Mouse (Mus musculus) frontal cortex, adult 2 months (tissue): Measurements from ENCODE around the gene Smarcc2. TPM values are rescaled to one million over a fixed set of nuclear protein-coding genes. Genes with fewer than 3 reads are reported as not detected.

Experiments
- DNase-seq, 2 experiments: peaks; one replicate each; pipeline ENCODE4 v3.0.0; 2022; ENCODE audit warnings: low spot score in 1 of 2; ENCODE audit errors: extremely low spot score in 1 of 2
- polyA plus RNA-seq: library from polyadenylated mRNA; depleted of rRNA; stranded (reverse); fragments of >200 nt; gene quantifications from 2 replicates; pipeline ENCODE4 v1.2.3, GENCODE M21; 2012; rRNA removed

Smarcc2 gene
- polyA plus RNA-seq, result 219 and 255 TPM in 2 replicates

- peak in 1 of 2 experiments; percentile 80 for DNase-seq
Measured at GRCm38 (mm10) chr10:128458719-128459408, at the start of gene Smarcc2. TSS of gene Smarcc2 (plus strand) at chr10:128459248.

DNA sequence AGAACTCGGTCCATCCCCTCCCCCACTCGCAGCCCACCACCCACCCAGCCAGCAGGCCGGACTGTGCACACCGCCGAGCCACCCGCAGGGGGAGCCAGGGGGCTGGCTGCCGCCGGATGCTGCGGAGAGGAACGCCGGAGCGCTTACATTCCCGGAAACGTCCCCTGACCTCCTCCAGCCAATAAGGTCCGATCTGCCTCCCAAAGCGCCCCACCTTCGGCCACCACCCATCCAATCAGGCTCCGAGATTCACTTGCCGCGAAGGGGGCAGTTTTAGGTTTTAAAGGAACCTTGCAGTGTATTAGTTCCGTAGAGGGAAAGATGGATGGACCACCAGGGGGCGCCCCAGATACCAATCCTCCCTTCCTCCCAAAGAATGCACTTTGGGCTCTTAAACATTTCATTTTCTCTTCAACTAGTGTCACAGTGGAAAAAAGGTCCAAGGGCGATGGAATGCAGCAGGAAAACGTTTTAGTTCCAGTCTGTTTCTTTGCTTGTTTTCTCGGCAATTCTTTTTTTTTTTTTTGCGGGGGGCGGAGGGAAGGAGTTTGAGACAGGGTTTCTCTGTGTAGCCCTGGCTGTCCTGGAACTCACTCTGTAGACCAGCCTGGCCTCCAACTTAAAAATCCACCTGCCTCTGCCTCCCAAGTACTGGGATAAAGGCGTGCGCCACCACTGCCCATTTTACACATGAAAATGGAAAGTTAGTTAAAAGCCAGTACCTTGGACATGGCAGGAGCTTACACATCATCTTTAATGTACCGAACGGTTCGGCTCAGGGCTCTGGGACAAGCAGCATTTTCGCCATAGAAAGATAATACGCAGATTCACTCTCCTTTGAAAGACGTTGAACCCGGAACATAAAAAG, 49.1 kb upstream of the Smarcc2 start:
- peak; percentile 98 to 100 for DNase-seq

- no peak for DNase-seq
Measured at GRCm38 (mm10) chr10:128410560-128410845, 48.5 kb upstream of the Smarcc2 start.

GRCm38 (mm10) chr10:128411211-128412054, 47.6 kb upstream of the Smarcc2 start, which contains the start of the genes Nabp2 and Rnf41:
TSS of gene Nabp2 (minus strand) at chr10:128411492.
TSS of gene Rnf41 (plus strand) at chr10:128411657.
- DNase-seq, result peak; percentile 93 to 96

GRCm38 (mm10) chr10:128412055-128412381, 47.0 kb upstream of the Smarcc2 start:
- peak in 1 of 2 experiments; percentile 48 for DNase-seq

DNA sequence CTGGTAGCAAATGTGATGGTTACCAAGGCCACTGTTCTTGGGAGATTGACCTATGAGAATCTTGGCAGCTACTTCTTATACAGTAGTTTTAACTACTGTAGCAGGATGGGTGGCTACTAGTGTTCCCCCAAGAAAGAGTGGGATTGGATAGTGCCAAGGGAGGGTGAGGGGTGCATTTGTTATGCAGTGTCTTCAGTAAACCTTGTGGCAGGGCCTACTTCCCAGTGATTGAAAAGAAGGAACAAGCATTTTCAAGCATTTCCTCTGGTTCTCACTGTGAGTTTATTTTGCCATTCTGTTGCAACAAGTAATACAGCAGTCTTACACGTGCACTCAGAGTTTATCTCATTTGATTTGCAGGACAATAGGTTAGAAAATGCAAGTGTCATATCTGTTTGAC, 46.5 kb upstream of the Smarcc2 start:
- DNase-seq, result no peak

DNA sequence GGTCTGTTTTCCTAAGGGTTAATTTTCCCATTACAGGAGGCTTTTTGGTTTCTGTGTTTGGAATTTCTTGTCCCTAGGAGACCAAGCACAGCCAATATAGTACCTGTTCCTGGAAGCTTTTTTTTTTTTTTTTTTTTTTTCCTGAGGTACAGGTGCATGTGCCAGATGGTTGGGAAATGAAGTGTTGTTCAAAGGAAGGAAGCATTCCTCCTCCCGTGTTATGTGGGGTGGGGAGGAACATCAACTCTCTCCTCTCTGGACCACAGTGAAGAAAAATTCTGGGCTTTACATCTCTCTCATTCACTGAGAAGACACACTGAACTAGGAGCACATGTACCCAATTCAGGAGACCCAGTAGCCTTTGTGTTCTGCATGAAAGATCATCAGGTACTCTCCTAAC, 46.0 kb upstream of the Smarcc2 start:
- no peak for DNase-seq

DNA sequence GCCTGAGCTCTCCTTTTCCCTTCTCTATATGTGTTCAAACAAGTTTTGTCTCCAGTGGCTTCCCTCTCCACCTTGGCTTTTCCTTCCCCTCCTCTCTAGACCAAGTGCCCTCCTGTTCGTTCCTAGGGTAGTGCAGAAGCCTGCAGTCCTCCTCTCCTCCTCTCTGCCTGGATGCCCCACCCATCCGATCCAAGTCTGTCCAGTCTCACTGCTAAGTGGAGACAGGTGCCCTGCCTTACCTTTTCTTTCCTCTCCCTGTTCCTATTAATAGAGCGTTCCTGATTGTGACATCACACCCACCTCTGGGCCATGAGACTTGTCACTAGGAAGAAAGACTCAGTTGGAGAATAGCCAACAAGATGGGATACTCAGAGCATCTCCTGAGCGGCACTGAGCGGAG, 44.2 kb upstream of the Smarcc2 start:
- DNase-seq, result no peak

DNA sequence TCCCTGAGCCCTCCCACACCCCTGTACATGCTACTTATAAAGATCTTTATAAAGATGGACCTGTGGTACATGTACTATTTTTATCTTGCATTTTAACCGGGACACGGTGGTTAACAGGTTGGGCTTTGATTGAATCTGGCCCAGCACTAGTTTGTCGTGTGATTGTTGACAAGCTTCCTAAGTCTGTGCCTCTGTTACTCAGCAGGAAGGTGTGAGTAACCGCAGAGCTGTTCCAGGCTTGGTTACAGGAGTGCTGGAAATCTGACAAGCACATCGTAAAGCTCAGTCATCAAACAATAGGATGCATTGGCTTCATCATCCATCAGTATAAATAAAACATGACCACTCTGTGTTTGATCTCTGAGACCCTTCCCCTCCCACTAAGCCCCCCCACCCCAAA, 36.6 kb upstream of the Smarcc2 start:
- DNase-seq, result no peak

GRCm38 (mm10) chr10:128424604-128425003, 34.4 kb upstream of the Smarcc2 start:
- DNase-seq, result no peak

- DNase-seq, result no peak
Measured at GRCm38 (mm10) chr10:128425260-128425659, 33.8 kb upstream of the Smarcc2 start.

GRCm38 (mm10) chr10:128429052-128429451, 30.0 kb upstream of the Smarcc2 start:
- DNase-seq, result no peak

- no peak for DNase-seq
Measured at GRCm38 (mm10) chr10:128429454-128429853, 29.6 kb upstream of the Smarcc2 start.

GRCm38 (mm10) chr10:128433417-128433816, 25.6 kb upstream of the Smarcc2 start:
- DNase-seq, result no peak

- DNase-seq, result no peak
Measured at GRCm38 (mm10) chr10:128434681-128435080, 24.4 kb upstream of the Smarcc2 start.

DNA sequence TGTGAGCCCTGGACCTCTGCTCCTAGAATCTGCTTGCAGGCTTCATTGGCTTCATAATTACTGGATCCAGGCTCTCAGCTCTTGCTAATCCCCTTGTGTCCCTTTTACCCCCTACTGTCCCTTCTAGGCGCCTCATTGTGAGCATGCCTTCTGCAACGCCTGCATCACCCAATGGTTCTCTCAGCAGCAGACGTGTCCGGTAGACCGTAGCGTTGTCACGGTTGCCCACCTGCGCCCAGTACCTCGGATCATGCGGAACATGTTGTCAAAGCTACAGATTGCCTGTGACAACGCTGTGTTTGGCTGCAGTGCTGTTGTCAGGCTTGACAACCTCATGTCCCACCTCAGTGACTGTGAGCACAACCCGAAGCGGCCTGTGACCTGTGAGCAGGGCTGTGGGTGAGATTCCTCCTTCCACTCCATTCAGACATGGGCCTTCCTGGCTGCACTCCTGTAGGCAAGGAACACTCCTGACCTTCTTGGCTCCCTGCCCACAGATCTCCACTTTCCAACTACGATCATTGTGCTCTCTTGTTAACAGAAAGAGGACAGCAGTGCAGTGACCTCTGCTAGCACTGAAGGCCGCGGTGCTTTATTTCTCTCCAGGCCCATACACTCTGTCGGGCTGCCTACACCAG, 23.7 kb upstream of the Smarcc2 start:
- DNase-seq, result no peak

- DNase-seq, result no peak
Measured at GRCm38 (mm10) chr10:128435873-128436272, 23.2 kb upstream of the Smarcc2 start.

DNA sequence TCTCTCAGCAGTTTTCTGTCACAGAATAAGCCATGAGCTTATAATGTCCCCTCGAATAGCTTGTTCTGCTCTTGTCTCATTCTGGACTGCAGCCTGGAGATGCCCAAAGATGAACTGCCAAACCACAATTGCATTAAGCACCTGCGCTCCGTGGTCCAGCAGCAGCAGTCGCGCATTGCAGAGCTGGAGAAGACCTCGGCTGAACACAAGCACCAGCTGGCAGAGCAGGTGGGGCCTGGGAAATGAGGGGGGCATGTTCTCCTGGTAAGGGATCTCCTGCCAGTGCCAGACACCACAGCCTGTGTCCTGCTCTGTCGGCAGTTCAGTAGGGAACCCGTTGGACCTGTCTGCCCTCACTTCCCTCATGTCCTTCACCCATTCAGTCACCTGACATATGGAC, 22.7 kb upstream of the Smarcc2 start:
- no peak for DNase-seq

DNA sequence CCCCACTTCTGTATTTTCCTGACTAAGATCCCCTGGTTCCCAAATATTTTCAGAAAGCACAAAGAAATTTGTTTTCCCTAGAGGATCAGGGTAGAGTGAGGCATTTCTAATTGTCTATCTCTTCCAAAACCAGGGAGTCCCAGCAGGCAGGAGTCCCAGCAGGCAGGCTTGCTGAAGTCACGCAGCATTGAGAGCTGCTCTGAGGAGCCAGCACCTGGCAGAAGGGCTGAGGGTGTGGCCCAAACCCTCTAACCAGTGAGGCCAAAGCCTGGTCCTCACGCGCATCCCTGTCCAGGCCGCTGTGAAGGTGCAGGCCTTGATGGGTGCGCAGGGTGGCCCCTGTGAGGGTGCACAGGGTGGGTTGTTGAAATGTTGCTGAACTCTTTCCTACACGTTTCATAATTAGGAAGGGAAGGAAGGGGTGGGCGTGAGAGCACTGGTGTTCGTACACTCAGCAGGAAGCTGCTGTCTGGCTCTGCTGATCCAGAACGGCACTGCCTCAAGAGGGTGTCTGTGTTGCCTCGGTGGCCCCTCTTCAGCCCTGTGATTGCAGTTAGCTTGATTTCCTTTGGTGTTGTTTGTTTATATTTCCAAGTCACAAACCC, 20.3 kb upstream of the Smarcc2 start:
- peak in 1 of 2 experiments; percentile 43 for DNase-seq

GRCm38 (mm10) chr10:128440407-128440806, 18.6 kb upstream of the Smarcc2 start:
- peak in 1 of 2 experiments; percentile 27 for DNase-seq
